Mouse (Mus musculus): ENCODE results near the gene Brd4. TPM values are rescaled to one million over a fixed set of nuclear protein-coding genes. Genes with fewer than 3 reads are reported as not detected.

Gene Brd4
- polyA plus RNA-seq, 1 experiment from 2014 or later: 54.7 TPM

DNA sequence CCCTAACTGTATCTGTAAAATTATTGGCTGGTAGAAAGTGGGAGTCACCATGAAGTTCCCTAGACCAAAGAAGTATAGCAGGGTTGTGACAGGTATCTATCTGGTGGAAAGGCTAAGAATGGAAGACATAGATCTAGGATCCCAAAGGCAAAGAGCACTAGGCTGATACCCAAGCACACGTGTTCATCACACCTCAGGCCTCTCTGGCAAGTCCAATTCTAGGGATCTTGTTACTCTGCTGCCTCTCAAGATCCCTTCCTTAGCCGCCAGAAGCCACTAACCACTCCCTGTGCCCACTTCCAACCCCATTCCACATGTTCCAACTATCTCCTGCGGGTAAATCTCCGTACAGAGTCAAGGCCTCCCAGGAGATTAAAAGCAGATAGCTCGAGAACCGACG, 35.4 kb upstream of the Brd4 start:
- Histone ChIP-seq H3K4me3 (ENCODE audit: control insufficient read depth in 1 of 2, insufficient read depth in 1 of 2, low read depth in 1 of 2, low read length in 2 of 2) (peak overlapping the region; percentile 69 to 87), H3K9me3 (ENCODE audit: control insufficient read depth, low read length) (no peaks in the 10 kb centered on the region), H3K36me3 (ENCODE audit: control insufficient read depth, insufficient read depth, low read length) (peaks cover 51% of the 10 kb centered on the region), H3K27me3 (ENCODE audit: control insufficient read depth, insufficient read depth, low read length) (no peaks in the 10 kb centered on the region), H3K27ac (replicated peaks in 1 of 2; ENCODE audit: control insufficient read depth in 1 of 2, insufficient read depth in 1 of 2, low read depth in 2 of 2, low read length in 2 of 2) (peak overlapping the region; percentile 88 to 89), H3K4me1 (ENCODE audit: control insufficient read depth in 2 of 2, insufficient read depth in 2 of 2, low read length in 2 of 2) (peaks cover 3 to 18% of the 10 kb centered on the region in 2 experiments; a peak in 3 of 4 replicates), H3K4me2 (ENCODE audit: low read length) (peak overlapping the region; percentile 94), H3K9ac (ENCODE audit: low read length) (peak overlapping the region; percentile 94)
- WGBS: 0% methylated on average over 7 of the region's 7 CpGs
- no peak for ATAC-seq (ENCODE audit: insufficient number of reproducible peaks, insufficient read depth, low FRiP score, low read depth)

- Histone ChIP-seq H3K36me3 (ENCODE audit: control insufficient read depth, insufficient read depth, low read length) (peaks cover 60% of the 10 kb centered on the region), H3K9me3 (ENCODE audit: control insufficient read depth, low read length) (no peaks in the 10 kb centered on the region), H3K4me3 (ENCODE audit: control insufficient read depth in 1 of 2, insufficient read depth in 1 of 2, low read depth in 1 of 2, low read length in 2 of 2) (no peak overlapping the region)
These were observed 33.2 kb upstream of the Brd4 start for GRCm38 (mm10) chr17:32317708-32318107.

DNA sequence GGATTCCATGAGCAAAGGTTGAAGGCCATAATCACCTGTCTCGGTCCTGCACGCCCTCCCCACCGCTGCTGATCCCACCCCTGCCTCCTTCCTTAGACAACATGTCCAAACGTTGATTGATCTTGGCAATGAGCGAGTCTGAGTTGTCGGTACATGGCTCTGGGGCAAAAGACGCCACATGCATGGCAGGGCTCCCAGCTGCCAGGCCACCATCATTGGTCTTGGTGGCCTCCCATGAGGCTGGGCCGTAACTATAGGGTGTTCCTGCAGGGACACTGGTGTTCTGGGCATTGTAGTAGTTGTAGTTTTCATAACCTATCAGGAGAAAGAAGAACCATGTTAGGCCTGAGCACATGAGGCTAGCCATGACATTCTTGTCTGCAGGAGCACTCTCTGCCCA, 32.5 kb upstream of the Brd4 start:
- H3K9me3 ChIP-seq (ENCODE audit: control insufficient read depth, low read length): no peaks in the 10 kb centered on the region
- no peaks in the 10 kb centered on the region for H3K27me3 ChIP-seq (ENCODE audit: control insufficient read depth, insufficient read depth, low read length)
- WGBS: 95% methylated on average over 8 of the region's 8 CpGs
- peaks cover 67% of the 10 kb centered on the region for H3K36me3 ChIP-seq (ENCODE audit: control insufficient read depth, insufficient read depth, low read length)
- peaks cover 2 to 15% of the 10 kb centered on the region in 2 experiments; a peak in 3 of 4 replicates for H3K4me1 ChIP-seq (ENCODE audit: control insufficient read depth in 2 of 2, insufficient read depth in 2 of 2, low read length in 2 of 2)
- ATAC-seq (ENCODE audit: insufficient number of reproducible peaks, insufficient read depth, low FRiP score, low read depth): no peak
- no peak overlapping the region for H3K9ac ChIP-seq (ENCODE audit: low read length)
- no peak overlapping the region for H3K4me2 ChIP-seq (ENCODE audit: low read length)
- H3K27ac ChIP-seq (replicated peaks in 1 of 2; ENCODE audit: control insufficient read depth in 1 of 2, insufficient read depth in 1 of 2, low read depth in 2 of 2, low read length in 2 of 2): no peak overlapping the region
- H3K4me3 ChIP-seq (ENCODE audit: control insufficient read depth in 1 of 2, insufficient read depth in 1 of 2, low read depth in 1 of 2, low read length in 2 of 2): no peak overlapping the region

More at GRCm38 (mm10) chr17:32317708-32318107, 33.2 kb upstream of the Brd4 start:
- WGBS: 87% methylated on average over 3 of the region's 3 CpGs
- Histone ChIP-seq H3K27me3 (ENCODE audit: control insufficient read depth, insufficient read depth, low read length) (no peaks in the 10 kb centered on the region), H3K4me1 (ENCODE audit: control insufficient read depth in 2 of 2, insufficient read depth in 2 of 2, low read length in 2 of 2) (peaks cover 3 to 18% of the 10 kb centered on the region in 2 experiments; a peak in 3 of 4 replicates), H3K4me2 (ENCODE audit: low read length) (no peak overlapping the region), H3K9ac (ENCODE audit: low read length) (no peak overlapping the region), H3K27ac (replicated peaks in 1 of 2; ENCODE audit: control insufficient read depth in 1 of 2, insufficient read depth in 1 of 2, low read depth in 2 of 2, low read length in 2 of 2) (no peak overlapping the region)
- no peak for ATAC-seq (ENCODE audit: insufficient number of reproducible peaks, insufficient read depth, low FRiP score, low read depth)

DNA sequence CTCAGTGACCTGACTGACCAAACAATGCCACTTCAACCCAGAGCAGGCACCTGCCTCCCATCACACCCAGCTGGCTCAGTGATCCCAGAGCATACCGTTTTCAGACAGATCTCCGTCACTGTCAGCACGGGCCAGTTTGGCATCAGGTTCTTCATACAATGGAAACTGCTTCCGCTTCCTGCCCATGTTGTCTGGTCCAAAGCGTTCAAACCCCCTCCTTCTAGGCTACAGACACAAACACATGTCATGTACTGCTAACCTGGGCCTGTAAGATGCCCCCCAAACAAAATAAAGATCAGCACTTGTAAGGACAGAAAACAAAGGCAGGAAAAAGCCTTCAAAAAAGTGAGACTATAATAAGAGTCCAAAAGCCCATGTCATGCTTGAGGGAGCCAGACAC, 31.0 kb upstream of the Brd4 start:
- no peak for ATAC-seq (ENCODE audit: insufficient number of reproducible peaks, insufficient read depth, low FRiP score, low read depth)
- no peak overlapping the region for H3K4me2 ChIP-seq (ENCODE audit: low read length)
- no peaks in the 10 kb centered on the region for H3K9me3 ChIP-seq (ENCODE audit: control insufficient read depth, low read length)
- H3K9ac ChIP-seq (ENCODE audit: low read length): no peak overlapping the region
- no peak overlapping the region for H3K4me3 ChIP-seq (ENCODE audit: control insufficient read depth in 1 of 2, insufficient read depth in 1 of 2, low read depth in 1 of 2, low read length in 2 of 2)
- H3K36me3 ChIP-seq (ENCODE audit: control insufficient read depth, insufficient read depth, low read length): peaks cover 81% of the 10 kb centered on the region
- H3K27me3 ChIP-seq (ENCODE audit: control insufficient read depth, insufficient read depth, low read length): no peaks in the 10 kb centered on the region
- no peak overlapping the region for H3K27ac ChIP-seq (replicated peaks in 1 of 2; ENCODE audit: control insufficient read depth in 1 of 2, insufficient read depth in 1 of 2, low read depth in 2 of 2, low read length in 2 of 2)
- 89% methylated on average over 5 of the region's 5 CpGs for WGBS
- H3K4me1 ChIP-seq (ENCODE audit: control insufficient read depth in 2 of 2, insufficient read depth in 2 of 2, low read length in 2 of 2): peaks cover 2 to 11% of the 10 kb centered on the region in 2 experiments; a peak in 3 of 4 replicates

GRCm38 (mm10) chr17:32313892-32314291, 29.4 kb upstream of the Brd4 start:
- no peak for ATAC-seq (ENCODE audit: insufficient number of reproducible peaks, insufficient read depth, low FRiP score, low read depth)
- Histone ChIP-seq H3K27ac (replicated peaks in 1 of 2; ENCODE audit: control insufficient read depth in 1 of 2, insufficient read depth in 1 of 2, low read depth in 2 of 2, low read length in 2 of 2) (no peak overlapping the region), H3K36me3 (ENCODE audit: control insufficient read depth, insufficient read depth, low read length) (peaks cover 98% of the 10 kb centered on the region), H3K27me3 (ENCODE audit: control insufficient read depth, insufficient read depth, low read length) (no peaks in the 10 kb centered on the region), H3K9me3 (ENCODE audit: control insufficient read depth, low read length) (no peaks in the 10 kb centered on the region), H3K4me2 (ENCODE audit: low read length) (no peak overlapping the region), H3K4me1 (ENCODE audit: control insufficient read depth in 2 of 2, insufficient read depth in 2 of 2, low read length in 2 of 2) (peaks cover 0 to 6% of the 10 kb centered on the region in 2 experiments; a peak in 2 of 4 replicates), H3K9ac (ENCODE audit: low read length) (no peak overlapping the region), H3K4me3 (ENCODE audit: control insufficient read depth in 1 of 2, insufficient read depth in 1 of 2, low read depth in 1 of 2, low read length in 2 of 2) (no peak overlapping the region)
- 60% methylated on average over 5 of the region's 5 CpGs for WGBS

GRCm38 (mm10) chr17:32312801-32313200, 28.3 kb upstream of the Brd4 start:
- Histone ChIP-seq H3K4me3 (ENCODE audit: control insufficient read depth in 1 of 2, insufficient read depth in 1 of 2, low read depth in 1 of 2, low read length in 2 of 2) (no peak overlapping the region), H3K4me2 (ENCODE audit: low read length) (no peak overlapping the region), H3K27ac (replicated peaks in 1 of 2; ENCODE audit: control insufficient read depth in 1 of 2, insufficient read depth in 1 of 2, low read depth in 2 of 2, low read length in 2 of 2) (no peak overlapping the region), H3K9ac (ENCODE audit: low read length) (no peak overlapping the region), H3K4me1 (ENCODE audit: control insufficient read depth in 2 of 2, insufficient read depth in 2 of 2, low read length in 2 of 2) (no peaks in the 10 kb centered on the region), H3K9me3 (ENCODE audit: control insufficient read depth, low read length) (no peaks in the 10 kb centered on the region), H3K27me3 (ENCODE audit: control insufficient read depth, insufficient read depth, low read length) (no peaks in the 10 kb centered on the region), H3K36me3 (ENCODE audit: control insufficient read depth, insufficient read depth, low read length) (peaks cover 100% of the 10 kb centered on the region)
- no peak for ATAC-seq (ENCODE audit: insufficient number of reproducible peaks, insufficient read depth, low FRiP score, low read depth)
- 92% methylated on average over 8 of the region's 8 CpGs for WGBS

GRCm38 (mm10) chr17:32307963-32308362, 23.4 kb upstream of the Brd4 start:
- H3K4me3 ChIP-seq (ENCODE audit: control insufficient read depth in 1 of 2, insufficient read depth in 1 of 2, low read depth in 1 of 2, low read length in 2 of 2): no peak overlapping the region
- H3K9me3 ChIP-seq (ENCODE audit: control insufficient read depth, low read length): no peaks in the 10 kb centered on the region
- H3K9ac ChIP-seq (ENCODE audit: low read length): no peak overlapping the region
- no peaks in the 10 kb centered on the region for H3K4me1 ChIP-seq (ENCODE audit: control insufficient read depth in 2 of 2, insufficient read depth in 2 of 2, low read length in 2 of 2)
- ATAC-seq (ENCODE audit: insufficient number of reproducible peaks, insufficient read depth, low FRiP score, low read depth): no peak
- H3K27me3 ChIP-seq (ENCODE audit: control insufficient read depth, insufficient read depth, low read length): no peaks in the 10 kb centered on the region
- no peak overlapping the region for H3K4me2 ChIP-seq (ENCODE audit: low read length)
- no peak overlapping the region for H3K27ac ChIP-seq (replicated peaks in 1 of 2; ENCODE audit: control insufficient read depth in 1 of 2, insufficient read depth in 1 of 2, low read depth in 2 of 2, low read length in 2 of 2)
- peaks cover 100% of the 10 kb centered on the region for H3K36me3 ChIP-seq (ENCODE audit: control insufficient read depth, insufficient read depth, low read length)
- 88% methylated on average over 4 of the region's 4 CpGs for WGBS

DNA sequence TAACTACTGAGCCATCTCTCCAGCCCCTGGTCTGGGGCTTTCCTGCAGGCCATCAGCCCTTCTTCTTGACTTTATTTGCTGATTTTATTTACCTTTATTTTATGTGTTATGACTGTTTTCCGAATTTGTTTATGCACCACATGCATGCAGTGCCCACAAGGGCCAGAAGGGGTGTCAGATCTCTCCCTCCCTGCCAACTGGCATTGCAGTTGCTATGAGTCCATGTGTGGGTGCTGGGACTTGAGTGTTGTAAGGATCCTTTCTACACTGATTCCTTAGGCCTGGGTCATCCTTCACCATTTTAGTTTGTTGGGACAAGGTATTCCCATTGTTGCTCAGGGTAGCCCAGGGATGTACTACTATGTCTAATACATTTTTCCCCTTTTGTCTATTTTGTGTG, 13.6 kb upstream of the Brd4 start:
- Histone ChIP-seq H3K27ac (replicated peaks in 1 of 2; ENCODE audit: control insufficient read depth in 1 of 2, insufficient read depth in 1 of 2, low read depth in 2 of 2, low read length in 2 of 2) (no peak overlapping the region), H3K4me1 (ENCODE audit: control insufficient read depth in 2 of 2, insufficient read depth in 2 of 2, low read length in 2 of 2) (no peaks in the 10 kb centered on the region), H3K36me3 (ENCODE audit: control insufficient read depth, insufficient read depth, low read length) (peaks cover 2% of the 10 kb centered on the region; the same call in 1 of the 2 replicates), H3K27me3 (ENCODE audit: control insufficient read depth, insufficient read depth, low read length) (no peaks in the 10 kb centered on the region), H3K4me2 (ENCODE audit: low read length) (no peak overlapping the region), H3K4me3 (ENCODE audit: control insufficient read depth in 1 of 2, insufficient read depth in 1 of 2, low read depth in 1 of 2, low read length in 2 of 2) (no peak overlapping the region), H3K9ac (ENCODE audit: low read length) (no peak overlapping the region), H3K9me3 (ENCODE audit: control insufficient read depth, low read length) (no peaks in the 10 kb centered on the region)
- 88% methylated on average over 1 of the region's 1 CpGs for WGBS
- no peak for ATAC-seq (ENCODE audit: insufficient number of reproducible peaks, insufficient read depth, low FRiP score, low read depth)
